Mouse (Mus musculus): ENCODE measurements at regions not wholly inside any gene's neighbourhood (a gene's known extent, or its start where the extent isn't known, plus 50 kb on each side); places are given as distances from the start of the nearest gene placed in this dataset.

DNA sequence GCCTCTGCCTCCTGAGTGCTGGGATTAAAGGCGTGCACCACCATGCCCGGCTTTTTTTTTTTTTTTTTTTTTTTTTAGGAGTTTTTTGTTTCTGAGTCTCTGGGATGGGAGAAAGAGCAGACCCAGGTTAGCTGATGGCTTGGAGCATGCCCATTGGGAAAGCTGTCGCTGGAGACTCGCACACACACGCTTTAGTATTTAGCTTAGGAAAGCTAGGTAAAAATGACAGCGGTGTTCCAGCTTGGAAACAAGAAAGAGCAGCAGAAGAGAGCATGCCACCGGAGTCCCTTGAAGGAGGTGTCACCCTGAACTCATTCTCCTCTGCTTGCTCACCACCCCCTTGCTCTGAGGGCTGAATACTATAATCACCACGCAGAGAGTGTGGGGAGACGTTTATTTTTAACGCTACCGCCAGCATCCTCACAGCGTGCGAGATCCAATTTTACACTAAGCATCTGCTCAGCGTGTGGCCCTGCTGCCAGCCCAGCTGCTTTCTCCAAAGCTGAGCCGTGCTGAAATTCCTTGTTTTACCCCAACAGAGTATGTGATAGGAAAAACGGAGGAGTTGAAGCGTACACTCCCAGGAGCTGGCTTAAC, 95.9 kb upstream of the Map3k1 start:
- DNase-seq (ENCODE audit: low read depth, low spot score) = peak; percentile 73

DNA sequence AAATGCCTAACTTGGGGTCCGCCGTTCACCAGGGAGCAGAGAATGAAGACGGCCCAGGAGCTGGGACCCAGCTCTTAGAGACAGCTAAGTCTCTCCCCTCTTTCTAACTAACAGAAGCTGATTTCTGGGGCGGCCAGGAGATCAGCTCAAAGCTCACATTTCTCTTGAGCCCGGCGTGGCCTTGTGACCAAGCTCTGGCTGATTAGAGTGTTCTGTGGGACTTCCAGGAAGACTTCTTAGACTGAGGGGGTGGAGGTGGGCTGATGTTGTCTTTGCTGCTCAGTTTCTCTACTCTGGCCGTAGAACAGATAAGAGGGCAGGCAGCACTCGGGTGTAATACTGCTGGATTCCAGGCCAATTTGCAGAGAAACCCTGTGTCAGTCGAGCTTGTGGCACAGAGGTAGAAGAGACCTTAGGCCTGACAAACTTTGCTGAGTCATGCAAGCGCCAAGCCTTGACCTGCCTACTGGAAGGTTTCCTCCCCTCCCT, 96.5 kb upstream of the Map3k1 start:
- peak; percentile 81 for DNase-seq (ENCODE audit: low read depth, low spot score)

DNA sequence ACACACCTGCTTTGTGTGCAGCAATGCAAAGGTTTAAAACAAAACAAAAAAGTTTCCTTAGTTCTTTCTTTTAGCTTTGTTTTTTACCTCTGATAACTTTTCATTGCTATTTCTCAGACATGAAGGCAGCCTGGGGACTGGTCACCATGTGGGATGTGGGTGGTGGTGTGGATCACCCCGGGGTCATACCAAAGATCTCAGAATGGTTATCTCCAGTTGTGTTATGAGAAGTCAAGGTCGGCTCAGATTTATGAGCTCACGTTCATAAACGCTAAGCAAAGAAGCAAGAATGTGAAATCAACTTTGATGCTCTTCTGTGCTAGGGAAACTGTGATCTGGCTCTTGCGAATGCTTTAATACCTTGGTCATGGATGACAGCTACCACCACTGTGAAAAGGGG, 102.3 kb upstream of the Map3k1 start:
- no peak for DNase-seq (ENCODE audit: low read depth, low spot score)

DNA sequence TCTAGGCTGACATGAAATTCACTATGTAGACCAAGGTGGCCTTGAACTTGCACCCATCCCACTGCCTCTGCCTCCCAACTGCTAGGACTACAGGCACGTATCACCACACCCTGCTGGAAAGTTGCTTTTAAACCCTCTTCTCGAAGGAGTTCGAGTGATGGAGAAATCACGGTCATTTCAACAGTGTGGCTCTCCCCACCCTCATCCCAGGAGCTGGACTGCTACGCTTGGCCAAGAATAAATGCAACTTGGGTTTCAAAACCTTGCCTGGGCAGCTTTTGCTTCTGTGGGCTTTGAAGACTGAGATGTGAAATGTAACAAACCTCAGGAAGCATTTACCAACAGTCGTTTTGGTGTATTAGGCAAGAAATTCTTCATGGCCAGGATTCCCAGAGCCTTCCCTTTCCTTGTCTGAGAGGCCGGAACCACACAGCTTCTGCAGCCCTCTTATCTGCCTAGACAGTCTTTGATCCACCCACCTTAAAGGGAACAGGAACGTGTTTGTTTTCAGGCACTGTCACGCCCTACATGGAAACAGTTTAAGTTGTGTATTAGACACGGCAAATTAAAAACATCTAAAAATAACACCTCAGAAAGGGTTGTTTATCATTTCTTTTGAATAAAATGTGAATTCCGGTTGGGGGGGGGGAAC, 103.0 kb upstream of the Map3k1 start:
- DNase-seq (ENCODE audit: low read depth, low spot score) = no peak

DNA sequence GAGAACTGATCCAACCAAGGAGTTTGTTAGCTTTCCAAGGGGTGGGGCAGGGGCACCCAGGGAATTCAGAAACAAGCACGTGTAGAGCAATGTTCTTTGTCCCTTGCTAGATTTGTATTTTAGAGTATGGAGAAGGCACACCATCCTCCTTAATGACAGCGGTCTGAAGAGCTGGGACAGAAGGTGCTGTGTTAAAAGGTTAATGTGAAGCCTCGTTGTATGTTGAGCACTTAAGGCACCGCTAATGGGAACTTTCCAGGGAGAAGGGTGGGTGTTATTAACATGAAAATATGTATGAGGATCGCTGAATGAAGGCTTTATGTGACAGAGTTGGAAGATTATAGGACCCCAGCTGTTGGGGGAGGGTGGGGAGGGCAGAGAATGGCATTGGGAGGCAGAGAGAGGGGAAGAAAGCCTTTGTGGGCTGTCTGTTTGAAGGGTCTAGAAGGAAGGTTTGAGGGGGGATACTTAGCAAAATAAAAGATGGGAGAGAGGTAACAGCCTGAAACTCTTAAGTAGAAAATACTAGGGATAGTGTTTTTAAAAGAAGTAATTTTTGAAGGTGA, 105.6 kb upstream of the Map3k1 start:
- DNase-seq (ENCODE audit: low read depth, low spot score) = no peak

DNA sequence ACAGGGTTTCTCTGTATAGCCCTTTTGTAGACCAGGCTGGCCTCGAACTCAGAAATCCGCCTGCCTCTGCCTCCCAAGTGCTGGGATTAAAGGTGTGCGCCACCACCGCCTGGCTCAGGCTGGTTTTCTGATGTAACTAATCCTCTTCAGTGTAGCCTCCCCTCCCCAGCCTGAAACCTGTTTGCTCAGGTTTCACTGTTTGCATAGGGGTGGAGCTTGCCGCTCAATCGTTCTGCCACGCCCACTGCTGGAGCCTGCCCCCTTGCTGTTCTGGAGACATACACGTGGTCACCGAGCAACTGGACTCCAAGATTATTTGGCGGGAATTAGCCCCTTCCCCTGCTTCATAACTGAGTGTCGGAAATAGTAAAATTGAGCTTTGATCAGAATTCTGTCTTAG, 110.6 kb upstream of the Map3k1 start:
- DNase-seq (ENCODE audit: low read depth, low spot score) = peak; percentile 93

DNA sequence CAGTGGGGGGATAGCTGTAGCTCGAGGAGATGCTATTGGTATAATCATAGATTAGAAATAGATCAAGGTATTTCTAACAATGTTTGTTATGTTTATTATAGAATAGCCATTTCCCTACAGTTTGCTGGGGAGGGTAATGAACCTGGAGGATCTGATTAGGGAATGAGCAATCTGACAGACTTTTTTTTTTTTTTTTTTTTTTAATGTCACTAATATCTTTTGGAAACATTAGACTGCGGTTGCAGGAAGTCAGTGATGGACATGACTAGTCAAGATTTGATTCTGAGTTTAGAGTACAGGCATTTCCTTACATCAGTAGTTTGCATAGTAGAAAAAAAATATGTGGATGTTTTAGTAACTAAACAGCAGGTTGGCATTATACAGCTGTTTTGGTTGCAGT, 111.7 kb upstream of the Map3k1 start:
- no peak for DNase-seq (ENCODE audit: low read depth, low spot score)

DNA sequence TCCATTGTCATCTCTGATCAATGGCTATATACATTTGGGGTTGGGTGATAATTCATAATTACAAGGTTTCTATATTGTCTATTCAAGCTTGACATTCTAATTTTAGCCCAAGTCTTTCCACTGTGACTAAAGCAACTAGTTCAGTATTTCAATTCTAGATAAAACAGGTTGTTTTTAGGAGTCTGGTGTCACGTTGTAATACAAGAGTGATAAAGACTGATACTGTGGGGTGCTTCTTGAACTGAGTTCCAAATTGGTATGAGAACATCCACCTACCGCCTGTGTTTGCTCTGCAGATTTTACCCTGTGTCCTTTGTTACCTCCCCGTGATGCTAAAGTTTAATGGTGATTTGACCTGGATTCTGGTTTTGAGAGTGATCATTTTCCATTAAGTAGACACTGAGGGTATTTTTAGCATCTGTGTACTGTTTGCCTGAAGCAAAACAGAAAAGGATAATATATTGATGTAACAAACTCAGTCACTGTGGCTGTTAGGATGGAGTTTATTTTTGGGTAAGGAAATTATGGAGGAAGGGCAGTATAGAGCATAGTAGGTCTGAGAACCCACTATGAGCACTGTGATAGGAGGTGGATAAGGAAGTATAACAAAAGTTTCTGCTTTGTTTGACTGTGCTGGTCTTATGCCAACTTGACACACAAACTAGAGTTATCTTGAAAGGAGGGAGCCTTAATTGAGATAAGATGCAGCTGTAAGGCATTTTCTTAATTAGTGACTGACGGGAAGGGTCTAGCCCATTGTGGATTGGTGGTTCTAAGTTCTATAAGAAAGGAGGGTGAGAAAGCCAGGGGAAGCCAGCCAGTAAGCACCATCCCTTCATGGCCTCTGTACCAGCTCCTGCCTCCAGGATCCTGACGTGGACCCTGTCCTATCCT, 112.6 kb upstream of the Map3k1 start:
- DNase-seq (ENCODE audit: low read depth, low spot score) = no peak

DNA sequence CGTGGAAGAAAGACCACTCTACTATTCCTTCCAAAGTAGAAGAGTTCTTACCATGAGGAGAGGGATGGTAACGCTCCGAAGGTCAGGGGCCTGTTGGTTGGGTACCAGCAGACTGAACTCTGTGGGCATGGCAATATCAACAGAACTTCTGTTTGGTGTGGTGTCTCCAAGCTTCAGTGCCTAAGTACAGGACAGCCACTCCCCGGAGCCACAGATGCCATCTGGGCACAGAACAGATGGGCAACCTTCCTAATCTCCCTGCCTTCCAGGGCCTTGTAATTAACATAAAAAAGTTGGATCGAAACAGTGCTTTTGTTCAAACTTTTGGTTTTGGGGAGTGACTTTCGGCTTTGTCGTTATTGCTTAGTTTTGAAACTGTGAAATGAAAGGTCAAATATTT, 116.6 kb upstream of the Map3k1 start:
- no peak for DNase-seq (ENCODE audit: low read depth, low spot score)

DNA sequence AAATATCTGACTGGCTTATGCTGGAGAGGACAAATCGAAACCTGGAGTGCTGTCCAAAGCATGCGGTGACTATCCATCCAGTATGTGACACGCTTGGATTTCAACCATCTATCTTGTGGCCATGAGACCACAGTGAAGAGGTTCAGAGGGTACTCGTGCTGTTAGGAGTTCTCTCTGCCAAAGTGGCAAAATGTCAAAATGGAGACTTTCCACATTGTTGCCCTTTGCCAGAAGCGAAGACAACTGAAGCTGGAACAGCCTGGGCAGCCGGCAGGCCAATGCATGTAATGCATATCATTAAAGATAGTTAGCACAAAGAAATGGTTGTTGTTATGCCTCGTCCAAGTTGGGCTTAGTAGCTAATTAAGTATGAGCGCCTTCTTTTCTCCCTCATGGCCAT, 118.0 kb upstream of the Map3k1 start:
- DNase-seq (ENCODE audit: low read depth, low spot score) = no peak

DNA sequence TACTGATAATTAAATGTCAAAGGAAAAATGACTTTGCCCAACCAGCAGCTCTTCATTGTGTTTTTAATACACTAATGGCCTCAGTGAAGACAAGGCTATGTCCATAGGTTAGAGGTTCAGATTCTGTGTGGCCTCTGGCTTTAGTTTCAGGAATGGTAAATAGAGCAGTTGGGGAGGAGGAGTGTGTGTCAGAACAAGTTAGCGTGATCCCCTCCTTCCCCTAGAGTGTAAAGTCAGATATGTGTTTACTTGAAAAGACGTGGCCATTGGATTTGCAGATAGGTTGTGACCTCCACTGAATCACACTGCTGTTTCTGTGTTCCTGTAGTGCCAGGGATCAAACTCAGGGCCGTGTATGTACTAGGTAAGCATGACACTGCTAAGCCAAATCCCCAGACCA, 118.7 kb upstream of the Map3k1 start:
- no peak for DNase-seq (ENCODE audit: low read depth, low spot score)

DNA sequence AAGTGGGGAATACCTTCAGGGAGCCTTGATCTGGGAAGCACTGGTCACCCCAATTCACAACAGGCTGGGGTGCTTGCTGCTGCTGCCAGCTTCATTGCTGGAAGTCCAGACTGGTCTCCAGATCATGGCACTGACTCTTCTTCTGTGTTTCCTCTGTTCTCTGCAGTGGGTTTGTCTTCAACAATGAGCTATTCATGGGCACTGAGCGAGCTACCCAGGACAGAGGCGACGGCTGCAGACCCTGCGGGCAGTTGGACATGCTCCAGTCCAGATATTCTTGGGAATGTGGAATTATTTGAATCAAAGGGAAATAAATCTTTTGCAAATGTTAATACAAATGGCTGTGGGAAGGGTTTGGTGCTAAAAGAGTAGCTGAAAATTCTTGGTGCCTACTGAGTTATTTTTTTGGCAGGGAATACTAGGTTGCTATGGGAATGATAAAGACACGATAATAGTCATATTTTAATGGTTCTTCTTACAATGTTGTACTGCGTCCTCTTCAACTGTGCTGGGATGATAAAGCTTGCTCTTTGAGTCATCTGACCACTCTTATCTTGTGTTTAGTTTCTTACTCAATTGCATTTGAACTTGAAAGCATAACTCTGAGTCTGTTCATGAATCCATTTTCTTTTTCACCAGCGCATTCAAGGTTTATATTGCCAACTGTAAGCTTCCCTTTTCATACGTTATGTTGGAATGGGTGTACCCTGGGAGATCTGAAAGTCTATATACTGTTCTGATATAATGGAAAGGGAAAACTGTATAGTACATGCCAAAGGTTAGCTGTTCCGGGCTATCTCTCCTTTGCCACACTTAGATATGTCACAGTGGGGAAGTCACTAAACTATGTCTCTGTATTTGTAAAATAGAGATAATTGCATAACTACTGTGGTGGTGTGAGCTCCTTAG, 120.1 kb upstream of the Map3k1 start:
- DNase-seq (ENCODE audit: low read depth, low spot score) = no peak

DNA sequence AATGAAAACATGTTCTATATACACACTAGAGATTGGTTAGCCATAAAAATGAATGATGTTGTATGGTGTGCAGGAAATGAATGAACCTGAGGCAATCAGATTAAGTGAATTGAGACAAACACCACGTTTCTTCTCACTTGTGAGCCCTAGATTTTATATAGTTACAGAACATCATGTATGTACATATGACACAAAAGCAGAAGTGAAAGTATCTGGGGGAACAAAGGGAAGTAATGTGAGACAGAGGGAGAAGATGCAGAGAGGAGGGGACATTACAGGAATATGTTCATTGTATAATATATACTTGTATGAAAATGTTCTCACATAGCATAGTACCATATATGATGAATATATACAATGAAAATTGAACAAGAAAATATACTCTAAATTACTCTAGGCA, 121.1 kb upstream of the Map3k1 start:
- DNase-seq (ENCODE audit: low read depth, low spot score) = no peak

DNA sequence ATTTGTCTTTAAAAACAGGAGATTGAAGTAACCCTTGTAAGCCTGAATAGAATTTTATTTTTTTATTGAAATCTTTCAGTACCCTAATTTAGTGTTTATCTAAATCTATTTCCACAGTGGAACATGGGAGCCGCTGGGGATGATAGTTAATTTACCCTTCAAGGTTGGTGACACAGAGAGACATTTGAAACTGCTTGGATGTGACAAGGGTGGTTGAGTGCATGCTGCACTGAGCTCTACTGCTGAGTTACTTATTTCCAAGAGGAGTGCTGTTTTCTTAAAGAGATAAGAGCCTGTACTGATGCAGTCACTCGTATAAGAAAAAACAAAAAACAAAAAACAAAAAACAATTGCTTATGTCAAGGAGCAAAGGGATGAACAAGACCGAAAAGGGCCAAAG, 123.7 kb upstream of the Map3k1 start:
- no peak for DNase-seq (ENCODE audit: low read depth, low spot score)

DNA sequence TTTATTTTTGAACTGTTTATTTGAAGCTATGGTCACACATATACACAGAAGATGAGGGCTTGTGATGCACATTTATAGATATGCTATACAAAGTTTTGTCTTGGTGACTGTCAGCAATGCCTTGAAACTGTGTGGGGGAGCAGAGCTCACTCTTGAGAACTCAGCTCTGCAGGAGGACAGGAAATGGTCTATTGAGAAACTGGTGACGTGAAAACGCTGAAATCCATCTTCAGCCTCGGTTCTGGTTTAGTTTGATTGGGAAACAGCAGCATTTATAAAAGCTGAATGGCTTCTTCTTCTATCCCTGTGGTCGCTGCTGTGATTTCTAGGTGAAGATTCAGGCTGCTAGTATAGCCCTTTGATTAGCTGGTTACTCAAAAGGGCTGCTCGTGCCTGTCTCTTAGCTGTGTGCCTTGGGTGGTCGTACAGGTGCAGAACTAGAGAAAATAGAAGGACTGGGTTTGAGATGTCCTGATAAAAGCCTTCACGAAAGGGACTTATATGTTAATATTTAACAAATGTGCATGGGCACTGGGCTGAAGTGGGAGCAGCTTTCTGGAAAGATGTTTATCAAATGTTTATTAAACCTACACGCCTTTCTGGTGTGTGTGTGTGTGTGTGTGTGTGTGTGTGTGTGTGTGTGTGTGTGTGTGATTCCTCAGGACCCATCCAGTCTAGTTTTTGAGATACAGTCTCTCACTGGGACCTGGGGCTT, 124.9 kb upstream of the Map3k1 start:
- DNase-seq (ENCODE audit: low read depth, low spot score) = no peak

DNA sequence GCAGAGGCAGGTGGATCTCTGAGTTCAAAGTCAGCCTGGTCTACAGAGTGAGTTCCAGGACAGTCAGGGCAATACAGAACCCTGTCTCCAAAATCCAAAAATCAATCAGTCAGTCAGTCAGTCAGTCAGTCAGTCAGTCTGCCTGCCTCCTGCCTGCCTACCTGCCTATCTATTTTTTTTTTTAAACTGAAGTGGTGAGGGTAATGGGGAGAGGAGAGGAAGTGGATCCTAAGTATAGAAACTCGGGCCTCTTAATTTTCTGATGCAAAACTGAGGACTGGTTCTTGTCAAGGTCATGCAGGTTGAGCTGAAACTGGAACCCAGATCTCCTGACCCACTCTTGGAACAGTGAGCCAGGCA, 126.9 kb upstream of the Map3k1 start:
- no peak for DNase-seq (ENCODE audit: low read depth, low spot score)

DNA sequence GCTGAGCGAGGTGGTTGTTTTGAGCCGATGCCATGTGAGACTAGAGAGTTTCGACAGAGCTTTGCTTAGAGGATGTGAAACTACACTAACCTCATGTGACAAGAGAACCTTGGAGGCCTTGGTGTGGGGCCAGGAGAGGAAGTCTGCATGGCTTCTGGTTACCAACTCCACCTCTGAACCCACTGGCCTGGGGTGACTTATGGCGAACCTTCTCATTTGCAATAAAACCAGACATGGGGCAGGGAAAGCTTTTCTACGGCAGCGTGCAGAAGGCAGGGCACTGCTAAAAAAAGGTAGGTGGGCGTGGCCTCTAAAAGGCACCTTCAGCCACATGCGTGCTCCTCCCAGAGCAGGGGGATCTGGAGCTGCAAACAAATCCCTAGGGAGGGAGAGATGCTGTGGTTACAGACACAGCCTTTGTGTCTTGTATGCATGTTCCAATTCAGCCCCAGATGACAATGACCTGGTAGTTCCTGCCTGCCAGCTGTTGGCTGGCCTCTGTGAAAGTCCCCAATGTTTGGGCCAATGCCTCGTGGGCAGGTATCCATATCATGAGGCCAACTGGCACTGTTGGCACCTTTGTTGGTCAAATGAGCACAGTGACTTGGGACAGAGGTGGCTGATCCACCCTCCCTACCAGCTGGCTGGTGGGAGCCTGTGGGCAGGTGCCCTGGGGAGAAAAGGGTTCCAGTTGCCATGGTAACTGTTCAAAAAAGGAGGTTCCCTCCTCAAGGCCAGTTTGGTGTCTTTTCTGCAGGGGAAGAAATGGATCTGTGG, 127.5 kb upstream of the Map3k1 start:
- peak; percentile 78 for DNase-seq (ENCODE audit: low read depth, low spot score)

DNA sequence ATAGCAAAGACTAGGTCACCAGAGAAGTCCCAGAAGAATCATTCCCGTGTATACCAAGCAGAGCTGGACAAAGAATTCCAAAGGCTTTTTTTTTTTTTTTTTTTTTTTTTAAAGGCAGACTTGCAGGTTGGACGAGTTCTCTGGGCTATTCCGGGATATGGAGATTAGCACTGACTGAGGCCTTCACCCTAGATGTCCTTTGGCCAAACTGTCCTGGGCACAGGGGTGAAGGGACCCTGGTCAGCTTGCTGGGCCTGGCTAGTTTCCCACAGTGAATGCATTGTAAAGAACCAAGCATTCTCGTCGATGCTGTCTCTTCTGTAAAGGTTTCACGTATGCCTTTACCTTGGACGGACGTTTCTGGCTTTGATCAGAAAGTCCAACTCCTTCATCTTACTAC, 128.2 kb upstream of the Map3k1 start:
- DNase-seq (ENCODE audit: low read depth, low spot score) = no peak

DNA sequence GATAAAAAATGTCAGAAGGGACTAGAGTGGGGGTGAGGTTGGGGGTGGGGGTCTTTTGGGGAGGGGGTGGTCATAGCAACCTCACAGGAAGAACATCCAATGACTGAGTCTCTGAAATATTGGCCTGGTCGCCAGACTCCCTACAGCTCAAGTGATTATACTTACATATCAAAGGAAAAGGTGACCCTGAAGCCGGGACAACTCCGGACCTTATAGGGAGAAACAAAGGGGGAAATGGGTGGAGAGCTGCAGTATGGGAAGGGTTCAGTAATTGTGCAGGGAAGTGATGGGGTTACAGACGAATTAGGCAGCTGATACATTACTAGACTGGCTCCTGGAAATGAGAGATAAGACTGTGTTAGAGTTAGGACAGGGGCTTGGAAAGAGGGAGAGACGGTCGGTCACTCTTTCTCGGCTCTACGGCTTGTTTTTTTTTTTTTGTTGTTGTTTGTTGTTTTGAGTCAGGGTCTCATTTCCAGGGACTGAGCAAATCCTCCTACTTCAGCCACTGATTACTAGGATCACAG, 130.2 kb upstream of the Map3k1 start:
- peak; percentile 72 for DNase-seq (ENCODE audit: low read depth, low spot score)

Data from R1 (cell line).